Mouse (Mus musculus) lung, postnatal 0 days (tissue): ENCODE data around the gene Letmd1. TPM values are rescaled to one million over a fixed set of nuclear protein-coding genes. Genes with fewer than 3 reads are reported as not detected.
"Not testable (repeated sequence)": the region's sequence is repeated elsewhere in the genome, so short reads cannot be mapped to it uniquely, and the experiment has no call there.

Source experiments
- ATAC-seq: fragments of 200-750 bp; cut with Nextera tagmentation; 2 replicates; pipeline ENCODE4 v1.8.0; 2017; ENCODE audit warnings: moderate library complexity
- DNase-seq: peaks from one replicate; pipeline ENCODE4 v3.0.0-alpha.2; 2016; ENCODE audit warnings: low spot score
- H3K27ac ChIP-seq: fragments of 300-500 bp; sonication (generic); 2 replicates; pipeline ENCODE4 v1.5.1; 2014; ENCODE audit warnings: antibody characterized with exemption, mild to moderate bottlenecking, low read length, mixed read lengths
- H3K27me3 ChIP-seq: fragments of 300-500 bp; sonication (generic); replicated peaks from 2 replicates; pipeline ENCODE4 v1.6.1; 2014; ENCODE audit warnings: low read length, mixed read lengths; ENCODE audit not compliant: insufficient read depth
- H3K36me3 ChIP-seq: fragments of 300-500 bp; sonication (generic); 2 replicates; pipeline ENCODE4 v1.6.1; 2014; ENCODE audit warnings: low read length, mixed read lengths; ENCODE audit not compliant: insufficient read depth
- H3K4me1 ChIP-seq: fragments of 300-500 bp; sonication (generic); 2 replicates; pipeline ENCODE4 v1.6.1; 2014; ENCODE audit warnings: antibody characterized with exemption, low read depth, low read length, mixed read lengths; ENCODE audit not compliant: insufficient read depth
- H3K4me2 ChIP-seq: fragments of 300-500 bp; sonication (generic); replicated peaks from 2 replicates; pipeline ENCODE4 v1.6.1; 2014; ENCODE audit warnings: low read depth, mild to moderate bottlenecking, low read length, moderate library complexity, mixed read lengths
- H3K4me3 ChIP-seq: fragments of 300-500 bp; sonication (generic); 2 replicates; pipeline ENCODE4 v1.5.1; 2014; ENCODE audit warnings: low read depth, low read length
- H3K9ac ChIP-seq: fragments of 300-500 bp; sonication (generic); replicated peaks from 2 replicates; pipeline ENCODE4 v1.6.1; 2014; ENCODE audit warnings: low read depth, mild to moderate bottlenecking
- H3K9me3 ChIP-seq: fragments of 300-500 bp; sonication (generic); 2 replicates; pipeline ENCODE4 v1.6.1; 2016; ENCODE audit warnings: low read length, mixed read lengths
- CTCF ChIP-seq: IDR thresholded peaks from 2 replicates; pipeline ENCODE4 v1.5.1; 2016; ENCODE audit warnings: antibody characterized with exemption, mild to moderate bottlenecking
- EP300 ChIP-seq: IDR thresholded peaks from 2 replicates; pipeline ENCODE4 v1.6.1; 2016; ENCODE audit warnings: antibody characterized with exemption, mild to moderate bottlenecking, control low read depth
- WGBS: fragments of 180-500 bp; shearing (Covaris S2); extraction: QIAGEN DNeasy Blood & Tissue Kit; methylation state at CpG from one replicate; pipeline ENCODE4 v1.1.7; 2014; 5-methylcytosine and 5-hydroxymethylcytosine counted together
- polyA plus RNA-seq: library from polyadenylated mRNA; unstranded; fragments of >200 nt; fragmentation: Nextera tagmentation; extraction: Ambion mirVana; gene quantifications from 2 replicates; pipeline ENCODE4 v1.2.1, GENCODE M21; 2015

Gene Letmd1
- polyA plus RNA-seq: 13.0 and 13.2 TPM in 2 replicates

- DNase-seq: peak; percentile 93
- ATAC-seq: peak; percentile 99
- peak within 1 kb of the TSS; percentile 58 for H3K9ac ChIP-seq
These were observed at the start of gene Letmd1 for GRCm38 (mm10) chr15:100468295-100469188. Gene Letmd1, plus strand, starts transcription at chr15:100469023.

GRCm38 (mm10) chr15:100419311-100419710 is 49.5 kb upstream of the Letmd1 start:
- Histone ChIP-seq H3K4me2 (no peak overlapping the region), H3K36me3 (no peaks in the 10 kb centered on the region), H3K9ac (no peak overlapping the region), H3K27ac (no peak overlapping the region), H3K4me1 (peaks cover 10% of the 10 kb centered on the region; the same call in 1 of the 2 replicates), H3K27me3 (no peaks in the 10 kb centered on the region), H3K9me3 (no peaks in the 10 kb centered on the region), H3K4me3 (no peak overlapping the region)
- no peak for ATAC-seq
- no peak for TF ChIP-seq CTCF
- no peak for TF ChIP-seq EP300
- no peak for DNase-seq
- WGBS: 74% methylated on average over 8 of the region's 8 CpGs

More at GRCm38 (mm10) chr15:100468295-100469188, at the start of gene Letmd1:
- H3K4me2 ChIP-seq: peak within 1 kb of the TSS; percentile 90
- peak within 1 kb of the TSS; percentile 79 for H3K27ac ChIP-seq
- no peaks in the 10 kb centered on the region for H3K36me3 ChIP-seq
- no peaks in the 10 kb centered on the region for H3K9me3 ChIP-seq
- WGBS: 3% methylated on average over 79 of the region's 84 CpGs
- TF ChIP-seq CTCF: peak; percentile 82
- no peak for TF ChIP-seq EP300
- peak within 1 kb of the TSS; percentile 81 for H3K4me3 ChIP-seq
- peaks cover 8% of the 10 kb centered on the region; the same call in 1 of the 2 replicates for H3K4me1 ChIP-seq
- H3K27me3 ChIP-seq: no peaks in the 10 kb centered on the region

- no peak for ATAC-seq
- Histone ChIP-seq H3K4me1 (peaks cover 10% of the 10 kb centered on the region; the same call in 1 of the 2 replicates), H3K27me3 (no peaks in the 10 kb centered on the region), H3K36me3 (no peaks in the 10 kb centered on the region), H3K4me2 (no peak overlapping the region), H3K9ac (no peak overlapping the region), H3K4me3 (no peak overlapping the region), H3K9me3 (no peaks in the 10 kb centered on the region), H3K27ac (no peak overlapping the region)
- DNase-seq: no peak
- TF ChIP-seq CTCF (no peak), EP300 (no peak)
- 60% methylated on average over 9 of the region's 9 CpGs for WGBS
These were observed 48.7 kb upstream of the Letmd1 start for GRCm38 (mm10) chr15:100419901-100420745.

- peak overlapping the region; percentile 95 for H3K4me2 ChIP-seq
- no peaks in the 10 kb centered on the region for H3K27me3 ChIP-seq
- ATAC-seq (no peak), DNase-seq (peak; percentile 32)
- no peak for TF ChIP-seq EP300
- TF ChIP-seq CTCF: no peak
- no peaks in the 10 kb centered on the region for H3K36me3 ChIP-seq
- H3K4me1 ChIP-seq: peaks cover 10% of the 10 kb centered on the region; the same call in 1 of the 2 replicates
- no peaks in the 10 kb centered on the region for H3K9me3 ChIP-seq
- no peak overlapping the region for H3K9ac ChIP-seq
- WGBS: 27% methylated on average over 8 of the region's 8 CpGs
- no peak overlapping the region for H3K27ac ChIP-seq
- H3K4me3 ChIP-seq: no peak overlapping the region
These were observed 47.6 kb upstream of the Letmd1 start for GRCm38 (mm10) chr15:100421059-100421757.

- H3K9me3 ChIP-seq, DNase-seq, H3K27me3 ChIP-seq, ATAC-seq, H3K36me3 ChIP-seq: not testable (repeated sequence)
- Histone ChIP-seq H3K9ac (peak within 1 kb of the TSS; percentile 78), H3K4me3 (peak within 1 kb of the TSS; percentile 72), H3K4me1 (peaks cover 10% of the 10 kb centered on the region; the same call in 1 of the 2 replicates), H3K4me2 (peak within 1 kb of the TSS; percentile 95), H3K27ac (peak within 1 kb of the TSS; percentile 62; the same call in 1 of the 2 replicates)
- WGBS: 32% methylated on average over 3 of the region's 3 CpGs
These were observed 47.0 kb upstream of the Letmd1 start, which contains the start of gene Gm5475 for GRCm38 (mm10) chr15:100421758-100422197. Gene Gm5475, plus strand, starts transcription at chr15:100422147.
